Mouse (Mus musculus) gastrocnemius, postnatal 14 days (tissue): ENCODE results near the gene Zfp691. TPM values are rescaled to one million over a fixed set of nuclear protein-coding genes. Genes with fewer than 3 reads are reported as not detected.

Experiments
- DNase-seq: peaks from one replicate; pipeline ENCODE4 v3.0.0; 2021; ENCODE audit warnings: mixed read lengths
- intact Hi-C: fragments of 180-260 bp; cut with DNase I; formaldehyde crosslinking; loops from one replicate; pipeline ENCODE4 v1.15.1; 2025; ENCODE audit warnings: low total_unique reads
- microRNA-seq, 2 experiments: library from miRNA; unstranded; fragments of <30 nt; microRNA quantifications; one replicate each; pipeline ENCODE4 v1.2.0; 2021
- total RNA-seq, 2 experiments: library from RNA; stranded (reverse); gene quantifications; 2 replicates each; pipeline ENCODE4 v1.2.3; 2021

The Zfp691 gene
- total RNA-seq, 2 experiments from 2014 or later = 9.3 to 13.5 TPM

DNA sequence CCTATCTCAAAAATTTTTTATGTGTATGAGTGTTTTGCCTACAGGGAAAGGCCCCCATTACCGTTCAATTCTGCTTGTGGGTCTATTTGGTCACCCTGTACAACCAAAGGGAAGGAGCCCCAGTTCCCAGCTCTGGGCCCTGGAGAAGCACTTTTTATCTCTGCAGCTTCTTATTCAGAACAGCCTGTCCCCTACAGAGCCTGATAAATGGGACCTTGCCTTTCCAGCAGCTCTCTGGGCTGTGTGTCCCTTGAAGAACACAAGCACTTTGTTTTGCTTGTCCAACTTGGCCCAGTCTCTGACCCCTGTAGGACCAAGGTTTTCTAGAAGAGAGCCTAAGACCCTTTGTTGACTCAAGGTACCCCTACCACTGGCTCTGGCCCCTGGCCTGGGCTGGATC is 44.9 kb downstream of the Zfp691 start:
- DNase-seq = no peak
- intact Hi-C loops = no loop called here

DNA sequence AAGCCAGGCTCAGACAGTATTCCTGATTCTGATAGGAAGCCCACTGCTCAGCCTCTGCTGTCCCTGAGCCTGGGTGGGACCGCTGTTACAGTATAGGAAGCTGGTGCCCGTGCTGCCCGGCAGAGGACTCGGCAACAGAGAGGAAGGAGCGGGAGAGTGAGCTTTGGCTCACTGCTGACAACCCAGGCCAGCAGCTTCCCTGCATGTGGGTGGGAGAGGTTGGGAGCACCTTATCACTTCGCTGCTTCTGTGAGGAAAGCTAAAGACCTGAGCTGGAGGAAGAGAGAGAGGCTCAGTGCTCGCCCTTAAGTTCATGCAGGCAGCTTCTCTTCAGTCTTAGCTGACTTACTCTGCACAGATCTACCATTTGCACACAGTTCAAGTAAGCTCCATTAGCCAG is 45.4 kb downstream of the Zfp691 start:
- intact Hi-C loops = no loop called here
- DNase-seq = no peak

DNA sequence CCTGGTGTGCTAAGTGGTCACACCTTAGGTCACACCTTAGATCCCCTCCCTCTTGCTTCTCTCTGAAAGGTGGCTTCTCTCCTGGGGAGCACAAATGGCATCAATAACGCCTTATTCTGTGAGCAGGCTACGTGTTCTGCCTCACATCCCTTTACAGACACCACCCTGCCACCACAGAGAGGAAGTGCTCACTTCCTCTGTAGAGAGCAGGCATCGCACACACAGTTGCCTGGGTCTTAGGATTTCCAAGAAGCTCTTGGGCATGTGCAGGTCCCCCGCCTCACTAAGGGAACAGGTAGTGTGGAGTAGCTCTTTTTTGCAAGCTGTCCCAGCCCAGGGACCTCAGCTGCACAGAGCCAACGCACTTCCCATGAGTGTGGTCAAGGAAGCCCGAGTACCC is 46.8 kb downstream of the Zfp691 start:
- DNase-seq = no peak
- intact Hi-C loops = no loop called here

DNA sequence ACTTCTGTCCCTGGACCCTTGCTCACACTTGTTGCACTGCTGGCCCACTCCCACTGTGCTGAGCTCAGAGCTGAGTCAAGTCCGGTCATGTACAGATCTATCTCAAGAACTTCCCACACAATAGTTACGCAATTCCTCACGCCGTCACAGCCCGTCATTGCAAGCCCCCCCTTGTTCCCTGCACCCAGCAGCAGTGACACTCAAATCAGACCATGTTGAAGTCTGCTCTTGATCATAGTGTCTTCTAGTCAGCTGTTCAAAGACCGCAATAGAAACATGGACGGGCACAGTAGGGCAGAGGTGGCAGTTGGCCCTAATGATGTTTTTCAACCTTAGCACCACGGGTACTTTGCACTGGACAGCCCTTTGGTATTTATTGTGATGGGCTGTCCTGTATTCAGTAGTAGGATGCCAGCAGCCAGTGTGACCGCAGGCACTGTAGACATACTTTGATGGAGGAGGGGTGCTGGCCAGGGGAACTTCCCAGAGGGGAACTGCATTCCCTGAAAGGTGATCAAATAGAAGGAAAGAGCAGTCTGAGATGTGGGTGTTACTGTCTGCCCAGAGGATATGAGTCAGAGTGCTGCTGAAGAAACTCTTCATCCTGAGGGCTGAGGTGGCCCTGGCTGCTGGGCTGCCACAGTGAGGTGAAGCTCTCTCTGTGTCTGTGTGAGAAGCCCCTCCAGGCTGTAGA is 48.3 kb downstream of the Zfp691 start:
- no peak for DNase-seq
- intact Hi-C loops = no loop called here

DNA sequence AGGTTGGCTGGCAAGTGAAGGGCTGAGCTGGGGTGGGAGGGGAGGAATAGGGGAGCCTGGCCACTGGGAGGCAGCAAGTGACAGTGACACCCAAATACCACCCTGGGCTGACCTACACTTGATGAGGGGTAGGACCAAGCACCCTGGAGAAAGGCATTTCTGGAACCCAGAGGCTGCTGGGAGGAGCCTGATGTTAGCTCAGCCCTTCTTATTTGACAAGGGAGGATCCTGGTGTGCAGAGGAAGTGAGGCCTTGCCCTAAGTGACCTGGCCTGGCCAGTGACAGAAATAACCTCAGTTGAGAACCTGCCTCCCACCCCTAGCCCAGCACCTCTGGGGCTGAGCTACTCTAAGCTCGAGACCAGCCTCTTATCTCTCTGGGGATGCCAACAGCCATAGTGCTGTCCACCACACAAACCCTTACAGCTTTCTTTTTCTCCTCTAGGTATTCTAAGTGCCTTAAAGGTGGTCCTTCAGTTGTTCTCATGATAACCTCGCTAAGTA is 49.2 kb downstream of the Zfp691 start:
- intact Hi-C loops = no loop called here

DNA sequence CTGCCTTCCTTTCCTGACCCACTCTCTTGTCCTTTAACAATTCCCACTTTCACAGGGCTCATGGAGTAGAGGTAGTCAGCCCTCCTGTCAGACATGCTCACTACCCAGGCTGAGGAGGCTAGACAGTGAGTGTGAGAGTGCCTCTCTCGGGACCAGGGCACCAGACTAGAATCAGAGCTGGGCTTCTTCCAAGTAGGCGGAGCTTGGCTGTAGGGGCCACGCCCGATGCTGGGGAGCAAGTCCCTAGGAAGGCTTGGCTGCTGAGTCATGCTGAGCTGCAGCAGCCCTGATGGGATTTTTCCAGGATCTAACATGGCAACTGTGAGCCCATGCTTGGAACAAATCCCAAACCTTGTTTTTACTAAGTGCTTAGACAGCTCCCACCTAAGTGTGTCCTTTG is 52.7 kb downstream of the Zfp691 start:
- DNase-seq = peak; percentile 71
- intact Hi-C loops = no loop called here

More for the DNA sequence above, 49.2 kb downstream of the Zfp691 start:
- DNase-seq = no peak

DNA sequence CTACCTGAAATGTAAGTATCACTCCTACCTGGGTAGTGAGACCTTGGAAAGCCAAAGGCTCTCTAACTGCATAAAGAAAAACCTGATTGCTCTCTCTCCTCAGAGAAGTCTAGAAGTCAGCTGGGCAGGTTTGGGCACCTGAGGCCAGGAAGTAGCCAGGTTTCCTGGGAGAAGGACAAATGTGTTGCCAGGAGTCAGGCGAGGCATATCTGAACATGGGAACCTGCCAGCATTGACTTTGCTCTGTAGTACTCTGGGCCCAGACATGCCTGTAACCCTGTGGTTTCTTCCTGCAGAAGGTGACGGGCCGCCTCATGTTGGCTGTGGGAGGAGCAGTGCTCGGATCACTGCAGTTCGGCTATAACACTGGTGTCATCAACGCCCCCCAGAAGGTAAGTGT is 53.9 kb downstream of the Zfp691 start:
- intact Hi-C loops = no loop called here

More for the DNA sequence above, 53.9 kb downstream of the Zfp691 start:
- no peak for DNase-seq

Small RNA genes lying within 50 kb of the gene (microRNA-seq; reads per million reads assigned to microRNA genes)
- 0 reads per million in 2 experiments for gene Mir1957a

Other genes starting within 250 kb of the Zfp691 start
- not detected for gene Olfr1328, start 235.6 kb downstream of the Zfp691 start, total RNA-seq
- under 1 TPM; 0.23 to 0.73 TPM for gene Lao1, start 212.6 kb downstream of the Zfp691 start, total RNA-seq
- 1 to 10 TPM; 4.8 to 6.6 TPM for gene Slc2a1, start 65.5 kb downstream of the Zfp691 start, total RNA-seq
- gene Ermap, start 15.8 kb upstream of the Zfp691 start, total RNA-seq = under 1 TPM in 1 of 2 experiments, not detected in 1; 0.13 TPM
- 10 to 100 TPM; 24.7 to 26.0 TPM for gene Svbp, start 21.1 kb upstream of the Zfp691 start, total RNA-seq
- not detected for gene Tmem269, start 44.0 kb upstream of the Zfp691 start, total RNA-seq
- gene AU022252, start 58.5 kb upstream of the Zfp691 start, total RNA-seq = 10 to 100 TPM; 17.8 to 20.7 TPM
- 10 to 100 TPM; 17.4 to 18.2 TPM for gene P3h1, start 58.7 kb upstream of the Zfp691 start, total RNA-seq
- 10 to 100 TPM in 1 of 2 experiments, 1 to 10 TPM in 1; 6.2 to 16.8 TPM for gene Cldn19, start 81.2 kb upstream of the Zfp691 start, total RNA-seq
- 100 to 1,000 TPM; 494 to 519 TPM for gene Ybx1, start 120.4 kb upstream of the Zfp691 start, total RNA-seq
- 10 to 100 TPM in 1 of 2 experiments, 1 to 10 TPM in 1; 9.9 to 10.4 TPM for gene Ppih, start 146.4 kb upstream of the Zfp691 start, total RNA-seq
- under 1 TPM in 1 of 2 experiments, not detected in 1; 0.33 TPM for gene Ccdc30, start 241.3 kb upstream of the Zfp691 start, total RNA-seq
- 1 to 10 TPM; 4.1 to 4.8 TPM for gene Ppcs, start 248.2 kb upstream of the Zfp691 start, total RNA-seq
- gene Zmynd12, start 248.6 kb upstream of the Zfp691 start, total RNA-seq = under 1 TPM in 1 of 2 experiments, not detected in 1; 0.20 TPM